Mouse (Mus musculus): ENCODE data around the gene March10. TPM values are rescaled to one million over a fixed set of nuclear protein-coding genes. Genes with fewer than 3 reads are reported as not detected.

March10 gene
- polyA plus RNA-seq, 1 experiment from 2014 or later = 0.37 TPM

DNA sequence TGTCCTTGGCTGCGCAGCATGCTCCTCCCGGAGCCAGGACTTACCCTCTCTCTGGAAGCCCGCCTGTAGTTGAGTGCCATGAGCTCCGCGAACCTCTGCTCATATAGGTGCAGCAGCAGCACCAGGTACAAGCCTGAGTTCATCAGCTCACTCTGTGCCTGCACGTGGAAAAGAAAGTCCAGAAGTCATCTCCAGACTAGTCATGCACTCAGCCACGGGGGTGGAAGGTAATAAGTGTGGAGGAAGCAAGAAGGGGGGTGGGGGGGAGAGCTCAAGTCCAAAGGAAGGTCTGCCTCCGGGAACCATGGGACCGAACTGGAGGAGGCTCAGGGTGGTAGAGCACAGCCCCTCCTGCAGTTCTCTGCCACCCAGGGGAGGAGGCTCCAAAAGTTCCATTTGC is 84.7 kb downstream of the March10 start:
- DNase-seq (ENCODE audit: low spot score) (no peak), ATAC-seq (ENCODE audit: low FRiP score) (no peak)
- Histone ChIP-seq H3K9ac (ENCODE audit: low read depth, low read length) (no peak overlapping the region), H3K9me3 (ENCODE audit: control insufficient read depth, low read length) (no peaks in the 10 kb centered on the region), H3K4me2 (replicated peaks; ENCODE audit: low read depth, low read length) (no peak overlapping the region), H3K4me1 (replicated peaks; ENCODE audit: control insufficient read depth, insufficient read depth, low read length) (no peaks in the 10 kb centered on the region), H3K27ac (ENCODE audit: low read depth, low read length) (no peak overlapping the region), H3K4me3 (ENCODE audit: low read depth, low read length) (no peak overlapping the region), H3K27me3 (ENCODE audit: control insufficient read depth, insufficient read depth, low read length) (no peaks in the 10 kb centered on the region), H3K36me3 (ENCODE audit: control insufficient read depth, insufficient read depth, low read length) (no peaks in the 10 kb centered on the region)
- WGBS = 89% methylated on average over 9 of the region's 9 CpGs

DNA sequence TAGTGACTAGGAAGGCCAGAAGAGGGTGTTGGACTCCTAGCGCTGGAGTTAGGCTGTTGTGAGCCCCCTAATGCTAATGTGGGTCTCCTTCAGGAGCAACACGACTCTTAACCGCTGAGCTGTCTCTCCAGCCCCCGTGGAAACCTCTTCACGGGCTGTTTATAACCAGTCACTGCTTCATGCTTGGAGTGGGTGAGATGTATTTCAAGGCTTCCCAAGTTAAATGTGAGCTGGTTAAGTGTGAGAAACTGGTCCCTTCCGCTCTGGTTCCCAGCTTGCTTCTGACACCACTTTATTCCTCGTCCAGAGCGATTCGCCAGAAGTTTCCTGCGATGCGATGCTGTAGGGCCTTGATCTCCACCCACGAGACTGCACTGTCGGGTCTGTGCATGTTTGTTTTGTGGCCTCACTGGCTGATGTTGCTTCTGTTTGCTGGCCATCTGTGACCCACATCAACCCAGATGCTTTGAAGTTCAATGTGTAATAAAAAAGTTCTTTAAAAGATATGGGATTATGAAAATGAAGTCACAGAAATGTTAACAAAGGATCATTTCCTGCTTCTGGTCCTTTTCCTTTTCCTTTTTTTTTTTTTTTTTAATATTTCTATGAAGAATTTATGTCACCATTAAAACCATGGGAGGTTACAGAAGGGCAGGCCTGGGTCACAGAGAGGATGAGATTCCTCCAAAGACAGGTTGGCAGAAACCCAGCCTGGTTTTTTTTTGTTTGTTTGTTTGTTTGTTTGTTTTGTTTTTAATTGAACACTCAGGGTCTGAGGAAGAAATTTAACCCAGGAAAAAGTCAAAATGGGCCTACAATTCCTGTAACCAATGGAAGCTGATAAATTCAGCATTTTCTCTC is 86.8 kb downstream of the March10 start:
- DNase-seq (ENCODE audit: low spot score) (no peak), ATAC-seq (ENCODE audit: low FRiP score) (no peak)
- Histone ChIP-seq H3K9ac (ENCODE audit: low read depth, low read length) (no peak overlapping the region), H3K4me1 (replicated peaks; ENCODE audit: control insufficient read depth, insufficient read depth, low read length) (peaks cover 7% of the 10 kb centered on the region), H3K4me3 (ENCODE audit: low read depth, low read length) (no peak overlapping the region), H3K9me3 (ENCODE audit: control insufficient read depth, low read length) (no peaks in the 10 kb centered on the region), H3K4me2 (replicated peaks; ENCODE audit: low read depth, low read length) (no peak overlapping the region), H3K36me3 (ENCODE audit: control insufficient read depth, insufficient read depth, low read length) (no peaks in the 10 kb centered on the region), H3K27me3 (ENCODE audit: control insufficient read depth, insufficient read depth, low read length) (0 out of 2 replicates have a peak, but pooled peaks cover 2% of the 10 kb centered on the region), H3K27ac (ENCODE audit: low read depth, low read length) (no peak overlapping the region)
- 82% methylated on average over 13 of the region's 13 CpGs for WGBS

DNA sequence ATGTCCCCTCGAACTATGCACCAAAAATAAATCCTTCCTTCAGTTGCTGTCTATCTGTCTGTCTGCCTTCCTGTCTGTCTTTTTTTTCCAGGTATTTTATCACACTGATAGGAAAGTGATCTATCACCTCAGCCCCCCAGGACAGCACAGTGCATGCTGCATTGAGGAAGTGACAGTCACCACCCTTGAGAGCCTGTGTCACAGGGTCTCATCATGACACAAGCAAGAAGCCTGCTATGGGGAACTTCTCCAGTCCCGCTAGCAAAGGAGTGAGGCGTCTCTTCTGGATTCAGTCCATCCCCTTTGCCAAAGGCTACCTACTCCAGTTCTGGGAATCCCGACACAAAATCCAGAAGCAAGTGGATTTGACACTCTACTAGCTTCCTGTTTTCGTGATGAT is 87.7 kb downstream of the March10 start:
- Histone ChIP-seq H3K9ac (ENCODE audit: low read depth, low read length) (no peak overlapping the region), H3K27me3 (ENCODE audit: control insufficient read depth, insufficient read depth, low read length) (0 out of 2 replicates have a peak, but pooled peaks cover 2% of the 10 kb centered on the region), H3K9me3 (ENCODE audit: control insufficient read depth, low read length) (no peaks in the 10 kb centered on the region), H3K27ac (ENCODE audit: low read depth, low read length) (no peak overlapping the region), H3K4me1 (replicated peaks; ENCODE audit: control insufficient read depth, insufficient read depth, low read length) (peaks cover 13% of the 10 kb centered on the region), H3K36me3 (ENCODE audit: control insufficient read depth, insufficient read depth, low read length) (no peaks in the 10 kb centered on the region), H3K4me3 (ENCODE audit: low read depth, low read length) (no peak overlapping the region), H3K4me2 (replicated peaks; ENCODE audit: low read depth, low read length) (no peak overlapping the region)
- no peak for DNase-seq (ENCODE audit: low spot score)
- WGBS = 92% methylated on average over 5 of the region's 5 CpGs
- no peak for ATAC-seq (ENCODE audit: low FRiP score)

DNA sequence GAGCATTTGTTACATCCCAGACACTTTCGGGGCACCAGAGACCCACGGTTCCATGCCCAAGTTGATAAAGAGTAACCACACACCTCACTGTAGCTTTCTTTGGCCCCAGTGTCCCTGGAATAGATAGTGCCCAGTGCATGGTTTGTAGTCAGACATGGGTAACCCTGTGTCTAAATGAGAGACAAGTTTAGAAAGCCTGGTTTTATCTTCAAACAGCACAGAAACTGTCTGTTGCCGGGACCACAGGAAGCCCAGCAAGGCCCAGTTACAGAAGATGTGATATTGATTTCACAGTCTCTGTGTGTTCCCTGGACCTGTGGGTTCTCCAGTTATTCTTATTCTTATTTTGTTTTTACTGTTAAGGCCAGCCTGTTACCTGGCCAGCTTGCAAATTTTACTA is 89.4 kb downstream of the March10 start:
- Histone ChIP-seq H3K4me3 (ENCODE audit: low read depth, low read length) (no peak overlapping the region), H3K9ac (ENCODE audit: low read depth, low read length) (no peak overlapping the region), H3K36me3 (ENCODE audit: control insufficient read depth, insufficient read depth, low read length) (no peaks in the 10 kb centered on the region), H3K9me3 (ENCODE audit: control insufficient read depth, low read length) (no peaks in the 10 kb centered on the region), H3K27ac (ENCODE audit: low read depth, low read length) (no peak overlapping the region), H3K4me2 (replicated peaks; ENCODE audit: low read depth, low read length) (no peak overlapping the region), H3K27me3 (ENCODE audit: control insufficient read depth, insufficient read depth, low read length) (0 out of 2 replicates have a peak, but pooled peaks cover 2% of the 10 kb centered on the region), H3K4me1 (replicated peaks; ENCODE audit: control insufficient read depth, insufficient read depth, low read length) (peaks cover 17% of the 10 kb centered on the region)
- no peak for ATAC-seq (ENCODE audit: low FRiP score)
- 82% methylated on average over 3 of the region's 3 CpGs for WGBS
- no peak for DNase-seq (ENCODE audit: low spot score)

DNA sequence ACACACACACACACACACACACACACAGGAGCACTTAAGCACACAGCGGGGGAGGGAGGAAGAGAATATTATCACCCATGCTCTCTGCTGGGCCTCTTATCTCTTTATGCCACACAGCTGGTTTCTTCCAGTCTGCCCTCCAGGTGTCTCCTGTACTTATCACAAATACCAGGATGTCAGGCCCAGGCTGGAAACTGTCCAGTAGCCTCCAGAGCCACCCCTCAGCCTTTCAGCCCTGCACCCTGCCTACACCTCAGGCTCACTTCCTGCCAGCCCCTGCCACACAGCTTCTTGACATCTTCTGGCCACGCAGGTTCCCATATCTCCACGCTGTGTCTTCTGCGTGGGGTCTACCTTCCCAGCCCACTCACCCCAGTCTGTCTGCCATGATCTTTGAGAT is 90.5 kb downstream of the March10 start:
- WGBS = 85% methylated on average over 3 of the region's 4 CpGs
- 0 out of 2 replicates have a peak, but pooled peaks cover 2% of the 10 kb centered on the region for H3K27me3 ChIP-seq (ENCODE audit: control insufficient read depth, insufficient read depth, low read length)
- no peaks in the 10 kb centered on the region for H3K36me3 ChIP-seq (ENCODE audit: control insufficient read depth, insufficient read depth, low read length)
- DNase-seq (ENCODE audit: low spot score) = no peak
- H3K9ac ChIP-seq (ENCODE audit: low read depth, low read length) = no peak overlapping the region
- ATAC-seq (ENCODE audit: low FRiP score) = no peak
- no peak overlapping the region for H3K27ac ChIP-seq (ENCODE audit: low read depth, low read length)
- H3K4me1 ChIP-seq (replicated peaks; ENCODE audit: control insufficient read depth, insufficient read depth, low read length) = peaks cover 17% of the 10 kb centered on the region
- H3K4me3 ChIP-seq (ENCODE audit: low read depth, low read length) = no peak overlapping the region
- no peaks in the 10 kb centered on the region for H3K9me3 ChIP-seq (ENCODE audit: control insufficient read depth, low read length)
- no peak overlapping the region for H3K4me2 ChIP-seq (replicated peaks; ENCODE audit: low read depth, low read length)

DNA sequence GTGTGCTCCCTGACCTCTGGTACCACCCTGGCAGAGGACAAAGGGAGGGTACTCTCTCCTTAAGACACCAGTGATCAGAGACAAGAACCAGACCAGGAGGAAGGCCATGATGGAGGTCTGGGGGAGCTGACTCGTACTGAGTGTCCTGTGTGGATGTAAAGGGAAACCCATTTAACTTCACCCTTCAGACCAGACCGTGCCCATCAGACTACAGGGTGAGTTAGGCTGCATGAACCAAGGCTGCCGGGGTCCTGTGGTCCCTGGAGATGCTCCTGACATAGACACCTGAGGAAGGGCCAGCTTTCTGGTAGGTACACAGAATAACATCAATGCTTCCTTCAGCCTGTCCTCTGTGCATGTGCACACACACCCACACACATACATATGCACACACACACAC is 90.9 kb downstream of the March10 start:
- Histone ChIP-seq H3K36me3 (ENCODE audit: control insufficient read depth, insufficient read depth, low read length) (no peaks in the 10 kb centered on the region), H3K9ac (ENCODE audit: low read depth, low read length) (no peak overlapping the region), H3K4me3 (ENCODE audit: low read depth, low read length) (no peak overlapping the region), H3K27ac (ENCODE audit: low read depth, low read length) (no peak overlapping the region), H3K9me3 (ENCODE audit: control insufficient read depth, low read length) (no peaks in the 10 kb centered on the region), H3K27me3 (ENCODE audit: control insufficient read depth, insufficient read depth, low read length) (0 out of 2 replicates have a peak, but pooled peaks cover 2% of the 10 kb centered on the region), H3K4me2 (replicated peaks; ENCODE audit: low read depth, low read length) (no peak overlapping the region), H3K4me1 (replicated peaks; ENCODE audit: control insufficient read depth, insufficient read depth, low read length) (peaks cover 17% of the 10 kb centered on the region)
- ATAC-seq (ENCODE audit: low FRiP score) (no peak), DNase-seq (ENCODE audit: low spot score) (no peak)
- 90% methylated on average over 3 of the region's 3 CpGs for WGBS

DNA sequence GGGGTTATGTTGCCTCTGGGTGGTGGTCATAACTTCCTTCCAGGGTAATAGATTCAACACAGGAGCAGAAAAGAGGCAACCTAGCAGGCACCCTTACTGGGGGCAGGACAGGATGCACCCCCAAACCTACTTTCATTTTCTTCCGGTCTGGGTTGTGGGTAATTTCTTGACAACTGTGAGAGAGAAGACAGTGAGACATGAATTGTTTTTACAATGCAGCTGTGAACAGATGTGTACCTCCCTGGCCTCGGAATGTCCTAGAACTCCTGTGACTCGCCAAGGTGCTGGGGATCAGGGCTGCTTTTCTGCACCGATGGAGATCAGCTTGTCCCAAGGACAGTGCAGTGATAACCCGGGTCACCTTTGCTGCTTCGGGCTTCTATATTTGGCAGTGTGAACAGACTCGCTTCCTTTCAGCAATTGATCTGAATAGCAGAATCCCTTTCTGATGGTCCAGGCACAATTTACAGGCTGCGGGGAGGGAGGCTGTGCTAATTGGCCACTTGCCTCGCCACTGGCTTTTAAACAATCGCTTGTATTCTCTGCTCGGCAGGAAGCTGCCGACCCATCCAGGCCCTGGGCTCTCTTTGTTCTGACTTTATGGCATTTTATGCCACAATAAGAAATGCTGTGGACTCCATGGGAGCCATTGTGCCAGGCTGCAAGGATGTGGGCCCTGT is 92.0 kb downstream of the March10 start:
- peak overlapping the region; percentile 47 for H3K9ac ChIP-seq (ENCODE audit: low read depth, low read length)
- no peaks in the 10 kb centered on the region for H3K9me3 ChIP-seq (ENCODE audit: control insufficient read depth, low read length)
- H3K4me2 ChIP-seq (replicated peaks; ENCODE audit: low read depth, low read length) = peak overlapping the region; percentile 72
- no peak overlapping the region for H3K4me3 ChIP-seq (ENCODE audit: low read depth, low read length)
- H3K36me3 ChIP-seq (ENCODE audit: control insufficient read depth, insufficient read depth, low read length) = no peaks in the 10 kb centered on the region
- WGBS = 27% methylated on average over 12 of the region's 12 CpGs
- 0 out of 2 replicates have a peak, but pooled peaks have one; percentile 8 for ATAC-seq (ENCODE audit: low FRiP score)
- peak; percentile 36 for DNase-seq (ENCODE audit: low spot score)
- peaks cover 17% of the 10 kb centered on the region for H3K4me1 ChIP-seq (replicated peaks; ENCODE audit: control insufficient read depth, insufficient read depth, low read length)
- peak overlapping the region; percentile 10; the same call in 1 of the 2 replicates for H3K27ac ChIP-seq (ENCODE audit: low read depth, low read length)
- H3K27me3 ChIP-seq (ENCODE audit: control insufficient read depth, insufficient read depth, low read length) = 0 out of 2 replicates have a peak, but pooled peaks cover 2% of the 10 kb centered on the region

DNA sequence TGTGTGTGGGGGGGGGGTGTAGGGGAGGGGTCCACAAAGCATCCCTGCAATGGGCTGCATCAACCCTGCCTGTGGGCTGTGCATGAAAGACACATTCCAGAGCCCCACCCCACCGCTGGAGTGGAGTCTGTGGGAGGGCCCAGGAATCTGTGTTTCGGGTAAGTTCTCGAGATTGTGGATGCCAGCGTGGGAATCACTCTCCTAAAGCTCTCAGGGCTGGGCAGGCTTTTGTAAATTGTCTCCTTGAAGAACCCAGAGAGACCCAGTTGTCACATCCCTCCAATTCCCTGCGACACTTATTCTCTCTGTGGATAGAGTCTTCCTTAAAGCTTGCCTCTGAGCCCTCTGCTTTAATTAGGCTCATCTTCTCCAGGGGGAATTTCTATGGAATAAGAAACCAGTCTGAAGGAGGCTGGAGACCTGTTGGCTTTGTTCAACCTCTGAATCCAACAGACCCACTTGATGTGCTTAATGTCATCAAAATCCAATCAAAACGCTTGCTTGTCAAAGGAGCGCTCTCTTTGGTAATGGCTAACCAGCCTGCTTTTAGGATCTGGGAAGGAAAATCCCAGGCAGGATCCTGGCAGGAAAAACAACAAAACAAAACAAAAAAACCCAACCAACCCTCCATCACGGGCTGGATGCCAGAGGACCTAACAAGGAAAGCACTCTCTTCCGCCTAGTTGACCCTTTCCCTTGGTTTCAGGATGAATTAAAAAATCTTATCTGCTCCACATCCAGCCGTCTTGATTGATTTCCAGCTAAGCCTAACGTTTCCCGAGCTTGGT is 92.7 kb downstream of the March10 start:
- Histone ChIP-seq H3K9ac (ENCODE audit: low read depth, low read length) (peak overlapping the region; percentile 58), H3K36me3 (ENCODE audit: control insufficient read depth, insufficient read depth, low read length) (no peaks in the 10 kb centered on the region), H3K9me3 (ENCODE audit: control insufficient read depth, low read length) (no peaks in the 10 kb centered on the region), H3K4me3 (ENCODE audit: low read depth, low read length) (peak overlapping the region; percentile 39), H3K4me1 (replicated peaks; ENCODE audit: control insufficient read depth, insufficient read depth, low read length) (peaks cover 17% of the 10 kb centered on the region), H3K27ac (ENCODE audit: low read depth, low read length) (no peak overlapping the region; the same call in 1 of the 2 replicates), H3K4me2 (replicated peaks; ENCODE audit: low read depth, low read length) (peak overlapping the region; percentile 72), H3K27me3 (ENCODE audit: control insufficient read depth, insufficient read depth, low read length) (0 out of 2 replicates have a peak, but pooled peaks cover 2% of the 10 kb centered on the region)
- ATAC-seq (ENCODE audit: low FRiP score) = no peak; the same call in 1 of the 2 replicates
- WGBS = 31% methylated on average over 12 of the region's 12 CpGs
- peak; percentile 52 for DNase-seq (ENCODE audit: low spot score)
